Mouse (Mus musculus): Measurements from ENCODE around the gene Gm21992. TPM values are rescaled to one million over a fixed set of nuclear protein-coding genes. Genes with fewer than 3 reads are reported as not detected.

Gm21992 gene
- polyA plus RNA-seq (2014; fragmentation: Nextera tagmentation; extraction: Ambion mirVana), result 8.5 and 24.4 TPM in 2 replicates

DNA sequence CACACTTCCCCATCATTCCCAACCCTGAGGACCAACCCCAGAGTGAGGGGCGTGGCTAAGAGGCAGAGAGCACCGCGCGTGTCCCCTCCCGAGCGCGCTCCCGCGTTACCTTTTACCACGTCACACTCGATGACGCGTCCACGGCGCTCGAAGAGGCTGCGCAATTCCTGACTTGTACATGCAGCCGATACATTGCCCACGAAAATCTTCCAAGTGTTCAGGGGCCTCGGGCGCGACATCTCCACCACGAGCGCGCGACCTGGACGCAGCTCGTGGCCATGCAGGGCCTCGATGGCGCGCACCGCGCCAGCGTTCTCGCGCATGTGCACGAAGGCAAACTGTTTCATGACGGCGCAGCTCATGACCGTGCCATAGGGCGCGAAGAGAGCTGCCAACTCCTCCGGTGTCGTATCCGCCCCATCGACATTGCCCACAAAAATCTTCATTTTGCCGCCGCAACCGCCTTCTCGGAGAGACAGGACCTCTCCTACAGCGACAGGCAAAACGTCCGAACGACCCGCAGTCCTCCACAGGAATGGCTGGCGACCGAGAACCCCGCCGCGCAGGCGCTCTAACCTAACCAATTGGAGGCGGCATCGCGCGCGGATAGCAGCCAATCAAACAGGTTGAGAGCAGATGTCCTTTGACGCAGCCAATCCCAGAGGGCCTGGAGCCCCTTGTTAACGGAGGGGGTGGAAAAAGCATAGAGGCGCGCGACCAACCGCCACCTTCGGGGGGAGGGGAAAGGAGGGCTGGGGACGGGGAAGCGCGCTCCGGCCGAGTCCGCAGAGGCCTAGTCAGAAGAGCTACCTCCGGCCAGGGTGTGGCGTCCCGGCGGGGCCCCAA is at the start of gene Gm21992, which contains the start of gene Rbm14:
TSS of gene Gm21992 (minus strand) at position 550 of the 846 bp plus-strand sequence.
TSS of gene Rbm14 (minus strand) at position 572 of the 846 bp plus-strand sequence.
- peaks cover 15% of the 10 kb centered on the region for H3K4me1 ChIP-seq (ENCODE audit: control insufficient read depth, insufficient read depth, low read length)
- no peaks in the 10 kb centered on the region for H3K9me3 ChIP-seq (ENCODE audit: control insufficient read depth, low read length)
- no peaks in the 10 kb centered on the region for H3K27me3 ChIP-seq (ENCODE audit: control insufficient read depth, insufficient read depth, low read length)
- peak within 1 kb of the TSS; percentile 78 for H3K4me2 ChIP-seq (ENCODE audit: low read depth)
- peak within 1 kb of the TSS; percentile 88 for H3K4me3 ChIP-seq (ENCODE audit: low read depth, low read length)
- H3K9ac ChIP-seq (ENCODE audit: low read length), result peak within 1 kb of the TSS; percentile 77
- under 1% methylated on average over 82 of the region's 83 CpGs for WGBS
- DNase-seq (ENCODE audit: low spot score), result peak; percentile 99
- peak; percentile 98 for ATAC-seq (ENCODE audit: insufficient read depth, low FRiP score, low TSS enrichment)
- peak within 1 kb of the TSS; percentile 93 for H3K27ac ChIP-seq (ENCODE audit: low read depth, low read length)
- no peaks in the 10 kb centered on the region for H3K36me3 ChIP-seq (ENCODE audit: control insufficient read depth, insufficient read depth, low read length)

DNA sequence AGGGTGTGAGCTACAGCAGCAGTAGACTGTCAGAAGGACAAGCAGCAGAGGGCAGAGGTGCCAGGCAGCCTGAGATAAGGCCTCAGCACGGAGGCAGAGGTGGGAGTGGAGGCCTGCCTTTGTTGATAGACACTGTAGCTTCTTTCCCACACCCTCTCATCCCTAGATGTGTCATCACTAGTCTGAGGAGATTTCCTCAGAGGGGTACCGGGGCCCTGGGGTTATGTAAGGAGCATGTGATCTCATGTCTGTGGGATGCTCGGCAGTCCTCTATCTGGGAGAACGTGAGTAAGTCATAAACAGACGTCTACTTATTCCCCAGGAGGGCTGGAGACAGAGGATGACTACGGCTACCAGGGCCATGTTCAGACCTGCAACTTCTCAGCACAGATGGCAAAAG is 47.7 kb upstream of the Gm21992 start:
- DNase-seq (ENCODE audit: low spot score), result no peak
- H3K4me2 ChIP-seq (ENCODE audit: low read depth), result no peak overlapping the region
- no peaks in the 10 kb centered on the region for H3K9me3 ChIP-seq (ENCODE audit: control insufficient read depth, low read length)
- H3K27ac ChIP-seq (ENCODE audit: low read depth, low read length), result no peak overlapping the region
- WGBS, result 75% methylated on average over 6 of the region's 6 CpGs
- ATAC-seq (ENCODE audit: insufficient read depth, low FRiP score, low TSS enrichment), result no peak
- H3K4me3 ChIP-seq (ENCODE audit: low read depth, low read length), result no peak overlapping the region
- no peaks in the 10 kb centered on the region; the same call in 1 of the 2 replicates for H3K4me1 ChIP-seq (ENCODE audit: control insufficient read depth, insufficient read depth, low read length)
- H3K27me3 ChIP-seq (ENCODE audit: control insufficient read depth, insufficient read depth, low read length), result no peaks in the 10 kb centered on the region
- H3K36me3 ChIP-seq (ENCODE audit: control insufficient read depth, insufficient read depth, low read length), result no peaks in the 10 kb centered on the region
- no peak overlapping the region for H3K9ac ChIP-seq (ENCODE audit: low read length)

DNA sequence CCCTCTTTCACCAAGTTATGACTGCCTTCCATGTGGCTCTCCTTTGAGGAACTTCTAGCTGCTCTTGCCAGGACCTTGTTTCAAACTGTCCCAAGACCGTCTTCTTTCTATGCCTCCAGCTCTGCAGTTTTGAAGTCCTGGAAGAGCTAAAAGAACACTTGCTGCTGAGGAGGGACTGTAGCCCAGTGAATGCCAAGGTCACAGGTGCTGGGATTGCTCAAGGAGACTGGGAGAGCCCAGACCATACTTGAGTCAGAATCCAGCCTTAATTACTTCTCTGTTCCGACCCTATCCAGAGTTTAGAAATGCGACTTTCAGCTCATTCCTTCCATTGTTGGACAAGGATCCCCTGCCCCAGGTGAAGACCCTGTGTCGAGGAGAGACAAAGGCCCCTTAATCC is 44.5 kb upstream of the Gm21992 start:
- ATAC-seq (ENCODE audit: insufficient read depth, low FRiP score, low TSS enrichment) (no peak), DNase-seq (ENCODE audit: low spot score) (no peak)
- Histone ChIP-seq H3K27ac (ENCODE audit: low read depth, low read length) (no peak overlapping the region), H3K4me3 (ENCODE audit: low read depth, low read length) (peak overlapping the region; percentile 62), H3K4me1 (ENCODE audit: control insufficient read depth, insufficient read depth, low read length) (no peaks in the 10 kb centered on the region; the same call in 1 of the 2 replicates), H3K9me3 (ENCODE audit: control insufficient read depth, low read length) (no peaks in the 10 kb centered on the region), H3K36me3 (ENCODE audit: control insufficient read depth, insufficient read depth, low read length) (no peaks in the 10 kb centered on the region), H3K27me3 (ENCODE audit: control insufficient read depth, insufficient read depth, low read length) (no peaks in the 10 kb centered on the region), H3K4me2 (ENCODE audit: low read depth) (peak overlapping the region; percentile 92), H3K9ac (ENCODE audit: low read length) (no peak overlapping the region; the same call in 1 of the 2 replicates)
- WGBS, result 81% methylated on average over 4 of the region's 4 CpGs

DNA sequence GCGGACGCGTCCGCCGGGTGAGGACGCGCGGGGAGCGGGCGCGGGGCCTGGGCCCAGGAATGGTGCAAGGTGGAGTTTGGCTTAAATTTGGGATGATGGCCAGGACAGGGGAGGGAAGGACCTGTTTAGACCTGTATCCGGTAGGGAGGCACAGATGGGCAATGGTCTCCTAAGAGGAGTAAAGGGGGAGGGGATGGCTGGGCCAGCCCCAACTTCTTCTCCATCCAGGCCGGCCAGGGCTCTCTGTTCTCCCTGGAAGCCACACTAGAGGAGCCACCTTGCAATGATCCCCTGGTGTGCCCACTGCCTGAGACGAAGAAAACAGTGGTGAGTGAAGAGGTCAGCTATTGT is 44.0 kb upstream of the Gm21992 start:
- H3K27ac ChIP-seq (ENCODE audit: low read depth, low read length), result peak overlapping the region; percentile 46; the same call in 1 of the 2 replicates
- peak overlapping the region; percentile 62 for H3K4me3 ChIP-seq (ENCODE audit: low read depth, low read length)
- ATAC-seq (ENCODE audit: insufficient read depth, low FRiP score, low TSS enrichment) (peak; percentile 48; the same call in 1 of the 2 replicates), DNase-seq (ENCODE audit: low spot score) (no peak)
- H3K9me3 ChIP-seq (ENCODE audit: control insufficient read depth, low read length), result no peaks in the 10 kb centered on the region
- under 1% methylated on average over 12 of the region's 14 CpGs for WGBS
- peak overlapping the region; percentile 92 for H3K4me2 ChIP-seq (ENCODE audit: low read depth)
- no peaks in the 10 kb centered on the region for H3K36me3 ChIP-seq (ENCODE audit: control insufficient read depth, insufficient read depth, low read length)
- H3K9ac ChIP-seq (ENCODE audit: low read length), result peak overlapping the region; percentile 67
- no peaks in the 10 kb centered on the region; the same call in 1 of the 2 replicates for H3K4me1 ChIP-seq (ENCODE audit: control insufficient read depth, insufficient read depth, low read length)
- no peaks in the 10 kb centered on the region for H3K27me3 ChIP-seq (ENCODE audit: control insufficient read depth, insufficient read depth, low read length)

DNA sequence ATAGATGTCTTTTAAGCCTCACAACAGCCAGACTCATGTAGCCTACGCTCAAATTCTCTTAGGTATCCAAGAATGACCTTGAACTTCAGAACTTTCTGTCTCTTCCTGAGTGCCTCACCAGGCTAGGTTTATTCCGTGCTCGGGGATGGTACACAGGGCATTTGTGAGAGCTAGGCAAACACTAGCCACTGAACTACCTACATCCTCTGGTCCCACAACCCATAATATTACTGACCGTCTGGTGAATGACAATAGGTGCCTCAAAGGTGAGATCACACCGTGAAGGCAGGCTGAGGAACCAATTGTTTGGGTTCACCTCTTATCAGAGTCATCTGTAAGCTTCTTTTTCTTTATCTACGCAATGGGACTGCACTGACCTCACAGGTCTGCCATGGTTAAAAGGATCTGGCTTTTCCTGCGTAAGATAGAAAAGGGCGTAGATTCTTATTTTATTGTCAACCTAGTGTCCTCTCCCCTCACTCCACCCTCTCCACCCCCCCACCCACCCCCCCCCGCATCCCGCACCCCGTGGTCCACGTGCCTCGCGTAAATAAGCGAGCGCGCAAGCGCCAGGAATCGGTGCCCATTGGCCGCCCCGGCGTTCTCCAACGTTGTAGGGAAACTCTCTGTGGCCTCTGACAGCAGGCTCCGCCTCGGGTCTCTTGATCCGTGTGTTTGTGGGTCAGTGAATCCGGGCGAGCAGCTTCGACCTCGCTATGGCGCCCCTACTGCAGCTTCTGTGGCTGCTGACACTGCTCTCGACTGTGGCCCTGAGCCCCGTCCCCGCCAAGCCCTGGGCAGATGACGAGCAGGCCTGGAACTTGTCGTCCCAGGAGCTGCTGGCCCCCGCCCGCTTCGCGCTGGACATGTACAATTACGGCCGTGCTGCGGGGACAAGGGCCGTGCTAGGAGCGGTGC is 43.4 kb upstream of the Gm21992 start, which contains the start of gene Ctsf:
TSS of gene Ctsf (plus strand) at position 579 of the 918 bp plus-strand sequence.
- 5% methylated on average over 44 of the region's 45 CpGs for WGBS
- Histone ChIP-seq H3K9ac (ENCODE audit: low read length) (peak within 1 kb of the TSS; percentile 67), H3K27ac (ENCODE audit: low read depth, low read length) (peak within 1 kb of the TSS; percentile 46; the same call in 1 of the 2 replicates), H3K4me1 (ENCODE audit: control insufficient read depth, insufficient read depth, low read length) (no peaks in the 10 kb centered on the region; the same call in 1 of the 2 replicates), H3K4me2 (ENCODE audit: low read depth) (peak within 1 kb of the TSS; percentile 92), H3K36me3 (ENCODE audit: control insufficient read depth, insufficient read depth, low read length) (no peaks in the 10 kb centered on the region), H3K27me3 (ENCODE audit: control insufficient read depth, insufficient read depth, low read length) (no peaks in the 10 kb centered on the region), H3K4me3 (ENCODE audit: low read depth, low read length) (peak within 1 kb of the TSS; percentile 62), H3K9me3 (ENCODE audit: control insufficient read depth, low read length) (no peaks in the 10 kb centered on the region)
- DNase-seq (ENCODE audit: low spot score) (peak; percentile 84), ATAC-seq (ENCODE audit: insufficient read depth, low FRiP score, low TSS enrichment) (peak; percentile 82)

DNA sequence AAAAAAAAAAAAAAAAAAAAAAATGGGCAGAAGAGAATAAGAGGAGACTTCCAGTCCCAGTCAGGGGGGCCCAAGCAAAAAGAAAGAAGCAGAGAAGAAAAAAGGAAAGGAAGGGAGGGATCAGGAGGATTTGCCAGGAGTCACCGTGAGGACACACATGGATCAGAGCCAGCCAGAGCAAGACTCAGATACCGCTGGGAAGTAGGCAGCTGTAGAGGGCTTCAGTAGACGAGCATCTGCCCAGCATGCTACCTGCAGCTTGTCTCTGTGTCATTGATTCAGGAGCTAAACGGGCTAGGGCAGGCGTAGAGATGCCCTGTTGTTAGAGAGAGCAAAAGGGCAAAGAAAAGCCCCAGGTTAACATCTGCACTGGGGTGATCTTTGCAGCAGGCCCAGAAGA is 38.9 kb upstream of the Gm21992 start:
- H3K27me3 ChIP-seq (ENCODE audit: control insufficient read depth, insufficient read depth, low read length), result no peaks in the 10 kb centered on the region
- H3K27ac ChIP-seq (ENCODE audit: low read depth, low read length), result no peak overlapping the region

DNA sequence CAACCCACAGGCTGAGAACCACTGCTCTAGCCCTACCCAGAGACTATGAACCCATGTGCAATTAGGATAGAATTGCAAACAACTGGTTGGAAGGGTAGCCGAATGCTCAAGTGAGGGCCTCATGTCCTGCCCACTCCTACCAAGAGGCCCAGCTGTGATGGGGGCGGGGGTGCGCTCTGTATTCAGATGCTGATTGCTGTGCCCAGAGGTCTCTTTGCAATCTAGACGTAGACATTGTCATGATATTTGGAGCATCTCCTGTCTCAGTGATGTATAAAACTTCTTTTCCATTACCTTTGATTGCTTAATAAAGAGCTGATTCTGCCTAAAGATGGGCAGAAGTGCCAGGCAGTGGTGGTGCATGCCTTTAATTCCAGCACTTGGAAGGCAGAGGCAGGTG is 38.4 kb upstream of the Gm21992 start:
- Histone ChIP-seq H3K36me3 (ENCODE audit: control insufficient read depth, insufficient read depth, low read length) (no peaks in the 10 kb centered on the region), H3K27me3 (ENCODE audit: control insufficient read depth, insufficient read depth, low read length) (no peaks in the 10 kb centered on the region), H3K27ac (ENCODE audit: low read depth, low read length) (no peak overlapping the region), H3K9me3 (ENCODE audit: control insufficient read depth, low read length) (no peaks in the 10 kb centered on the region), H3K4me1 (ENCODE audit: control insufficient read depth, insufficient read depth, low read length) (no peaks in the 10 kb centered on the region; the same call in 1 of the 2 replicates), H3K9ac (ENCODE audit: low read length) (no peak overlapping the region), H3K4me3 (ENCODE audit: low read depth, low read length) (no peak overlapping the region), H3K4me2 (ENCODE audit: low read depth) (no peak overlapping the region)
- ATAC-seq (ENCODE audit: insufficient read depth, low FRiP score, low TSS enrichment), result no peak
- WGBS, result 45% methylated on average over 4 of the region's 4 CpGs
- DNase-seq (ENCODE audit: low spot score), result no peak

More for the DNA sequence above, 38.9 kb upstream of the Gm21992 start:
- H3K9ac ChIP-seq (ENCODE audit: low read length), result no peak overlapping the region
- ATAC-seq (ENCODE audit: insufficient read depth, low FRiP score, low TSS enrichment) (no peak), DNase-seq (ENCODE audit: low spot score) (no peak)
- no peaks in the 10 kb centered on the region for H3K36me3 ChIP-seq (ENCODE audit: control insufficient read depth, insufficient read depth, low read length)
- 52% methylated on average over 5 of the region's 5 CpGs for WGBS
- H3K4me3 ChIP-seq (ENCODE audit: low read depth, low read length), result no peak overlapping the region
- H3K4me1 ChIP-seq (ENCODE audit: control insufficient read depth, insufficient read depth, low read length), result no peaks in the 10 kb centered on the region; the same call in 1 of the 2 replicates
- no peak overlapping the region for H3K4me2 ChIP-seq (ENCODE audit: low read depth)
- no peaks in the 10 kb centered on the region for H3K9me3 ChIP-seq (ENCODE audit: control insufficient read depth, low read length)

DNA sequence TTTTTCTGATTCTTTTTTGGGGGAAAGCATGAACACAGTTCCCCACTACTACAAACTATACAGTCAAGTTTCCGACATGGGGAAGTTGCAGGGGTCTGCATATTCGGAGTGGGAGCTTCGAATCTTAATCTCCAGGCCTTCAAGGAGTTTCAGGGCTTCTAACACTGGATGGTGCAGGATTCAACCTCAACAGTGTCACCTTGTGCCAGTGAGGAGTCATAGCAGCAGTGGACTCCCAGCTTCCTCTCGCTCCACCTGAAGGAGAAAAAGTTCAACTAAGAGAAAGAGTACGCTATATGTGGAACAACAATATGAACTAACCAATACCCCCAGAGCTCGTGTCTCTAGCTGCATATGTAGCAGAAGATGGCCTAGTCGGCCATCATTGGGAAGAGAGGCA is 36.1 kb upstream of the Gm21992 start:
- Histone ChIP-seq H3K4me3 (ENCODE audit: low read depth, low read length) (no peak overlapping the region), H3K36me3 (ENCODE audit: control insufficient read depth, insufficient read depth, low read length) (no peaks in the 10 kb centered on the region), H3K27ac (ENCODE audit: low read depth, low read length) (no peak overlapping the region), H3K9me3 (ENCODE audit: control insufficient read depth, low read length) (no peaks in the 10 kb centered on the region), H3K27me3 (ENCODE audit: control insufficient read depth, insufficient read depth, low read length) (no peaks in the 10 kb centered on the region), H3K9ac (ENCODE audit: low read length) (no peak overlapping the region), H3K4me1 (ENCODE audit: control insufficient read depth, insufficient read depth, low read length) (no peaks in the 10 kb centered on the region), H3K4me2 (ENCODE audit: low read depth) (no peak overlapping the region)
- DNase-seq (ENCODE audit: low spot score) (no peak), ATAC-seq (ENCODE audit: insufficient read depth, low FRiP score, low TSS enrichment) (no peak)
- WGBS, result 41% methylated on average over 7 of the region's 7 CpGs

Measured in neural tube, embryonic 11.5 days (tissue).